15 mouse cellular contexts compared by ENCODE assay signal in the genomic region with DNA sequence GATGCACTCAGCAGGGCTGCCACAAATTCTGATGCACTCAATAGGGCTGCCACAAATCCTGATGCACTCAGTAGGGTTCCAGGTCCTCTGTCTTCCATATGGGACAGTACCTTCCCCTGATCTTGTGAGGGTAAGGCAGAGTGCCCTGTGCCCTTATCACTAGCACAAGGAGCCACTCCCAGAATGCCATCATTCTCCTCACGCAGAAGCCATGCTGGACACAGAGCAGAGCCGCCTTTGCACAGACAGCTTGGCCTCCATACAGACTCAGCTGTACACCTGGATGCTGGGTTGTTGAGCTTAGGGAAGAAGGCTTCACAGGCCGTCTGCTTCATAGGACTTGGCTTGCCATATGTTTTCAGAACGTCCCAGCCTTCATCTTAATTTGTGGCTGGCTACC.
A peak's percentile ranks its signal among the peaks of the same experiment; 100 is the strongest.
DNase-seq lines count a peak whose midpoint lies in the region; ATAC-seq and TF ChIP-seq lines count a peak whose summit lies in the region.
"Had no signal": no experiment of that assay in that cellular context is flagged by ENCODE, and none has a peak within 500 bp of the region (broad histone marks: within the 10 kb centered on the region; RNA-seq: fewer than 3 reads in every experiment).

No protein-coding gene starts in this region.

- no peaks in the 10 kb centered on the region for H3K9me3 ChIP-seq in ES-E14 (ENCODE audit: control insufficient read depth, insufficient read depth, low read depth, low read length)
- H3K9me3 ChIP-seq in forebrain, embryonic 11.5 days (ENCODE audit: control insufficient read depth, low read length), result no peaks in the 10 kb centered on the region
- no peaks in the 10 kb centered on the region for H3K9me3 ChIP-seq in hindbrain, embryonic 14.5 days (ENCODE audit: control insufficient read depth, low read length)
- H3K9me3 ChIP-seq in midbrain, embryonic 15.5 days, result no peaks in the 10 kb centered on the region
- H3K9me3 ChIP-seq: limb, embryonic 15.5 days had no signal

- intact Hi-C loops in gastrocnemius, adult 2 months (cut with DNase I), result no loop called here

- 0 out of 2 replicates have a peak overlapping the region, but pooled peaks have one; percentile 10 for H3K9ac ChIP-seq in ES-E14 (ENCODE audit: insufficient read depth, low read depth, low read length, poor library complexity, severe bottlenecking)
- peak overlapping the region; percentile 42 for H3K9ac ChIP-seq in forebrain, embryonic 11.5 days (ENCODE audit: low read length)
- peak overlapping the region; percentile 17; the same call in 1 of the 2 replicates for H3K9ac ChIP-seq in hindbrain, embryonic 14.5 days
- 0 out of 2 replicates have a peak overlapping the region, but pooled peaks have one; percentile 18 for H3K9ac ChIP-seq in midbrain, embryonic 15.5 days
- H3K9ac ChIP-seq: limb, embryonic 15.5 days had no signal

- H3K4me3 ChIP-seq in ES-E14 (ENCODE audit: insufficient read depth in 1 of 2, low read depth in 1 of 2, low read length in 2 of 2, poor library complexity in 1 of 2, severe bottlenecking in 1 of 2), result no peak overlapping the region
- H3K4me3 ChIP-seq in forebrain, embryonic 11.5 days (ENCODE audit: low read depth, low read length), result no peak overlapping the region
- H3K4me3 ChIP-seq in hindbrain, embryonic 14.5 days (replicated peaks; ENCODE audit: low read length), result no peak overlapping the region
- H3K4me3 ChIP-seq in midbrain, embryonic 15.5 days, result no peak overlapping the region
- H3K4me3 ChIP-seq in gastrocnemius, adult 2 months, result no peak overlapping the region
- H3K4me3 ChIP-seq: limb, embryonic 15.5 days had no signal

- H3K4me2 ChIP-seq in forebrain, embryonic 11.5 days (ENCODE audit: low read depth, low read length, severe bottlenecking), result no peak overlapping the region
- peak overlapping the region; percentile 24; the same call in 1 of the 2 replicates for H3K4me2 ChIP-seq in hindbrain, embryonic 14.5 days (replicated peaks)
- no peak overlapping the region for H3K4me2 ChIP-seq in midbrain, embryonic 15.5 days
- H3K4me2 ChIP-seq: heart, embryonic 11.5 days; limb, embryonic 15.5 days had no signal

- in situ Hi-C loops in ES-E14 (cut with MboI; ENCODE audit: low sequenced_read_pairs in 2 of 2, unreplicated experiment in 2 of 2), result no loop called here

- ATAC-seq in forebrain, embryonic 11.5 days (replicated peaks; ENCODE audit: low FRiP score), result 0 out of 2 replicates have a peak, but pooled peaks have one; percentile 6
- no peak for ATAC-seq in hindbrain, embryonic 14.5 days (ENCODE audit: low FRiP score)
- 0 out of 2 replicates have a peak, but pooled peaks have one; percentile 30 for ATAC-seq in midbrain, embryonic 15.5 days (replicated peaks)

- H3K27me3 ChIP-seq in forebrain, embryonic 11.5 days (ENCODE audit: control insufficient read depth, insufficient read depth, low read length), result peaks cover 3% of the 10 kb centered on the region; the same call in 1 of the 2 replicates
- no peaks in the 10 kb centered on the region for H3K27me3 ChIP-seq in hindbrain, embryonic 14.5 days (ENCODE audit: control insufficient read depth, insufficient read depth, low read length)
- peaks cover 3% of the 10 kb centered on the region; the same call in 1 of the 2 replicates for H3K27me3 ChIP-seq in midbrain, embryonic 15.5 days (replicated peaks)

- H3K27ac ChIP-seq in ES-E14 (ENCODE audit: insufficient read depth, low read depth, low read length, poor library complexity, severe bottlenecking), result no peak overlapping the region
- H3K27ac ChIP-seq in forebrain, embryonic 11.5 days (ENCODE audit: low read depth, low read length), result peak overlapping the region; percentile 43; the same call in 1 of the 2 replicates
- peak overlapping the region; percentile 74 for H3K27ac ChIP-seq in hindbrain, embryonic 14.5 days
- peak overlapping the region; percentile 61 for H3K27ac ChIP-seq in midbrain, embryonic 15.5 days
- no peak overlapping the region for H3K27ac ChIP-seq in gastrocnemius, adult 2 months
- H3K27ac ChIP-seq: limb, embryonic 15.5 days had no signal

- TF ChIP-seq CTCF in gastrocnemius, adult 2 months (IDR thresholded peaks at IDR 0.05), result no peak

- no peaks in the 10 kb centered on the region for H3K36me3 ChIP-seq in ES-E14 (ENCODE audit: control insufficient read depth, insufficient read depth, low read length, poor library complexity, severe bottlenecking)
- no peaks in the 10 kb centered on the region for H3K36me3 ChIP-seq in forebrain, embryonic 11.5 days (ENCODE audit: control insufficient read depth, insufficient read depth, low read length)
- no peaks in the 10 kb centered on the region for H3K36me3 ChIP-seq in hindbrain, embryonic 14.5 days (replicated peaks; ENCODE audit: control insufficient read depth, insufficient read depth)
- no peaks in the 10 kb centered on the region for H3K36me3 ChIP-seq in midbrain, embryonic 15.5 days (replicated peaks)
- H3K36me3 ChIP-seq: G1E; limb, embryonic 15.5 days had no signal

- H3K4me1 ChIP-seq in ES-E14 (ENCODE audit: control insufficient read depth in 2 of 2, insufficient read depth in 2 of 2, low read length in 2 of 2, poor library complexity in 1 of 2), result peaks cover 2 to 27% of the 10 kb centered on the region in 2 experiments; a peak in 2 of 4 replicates
- H3K4me1 ChIP-seq in forebrain, embryonic 11.5 days (replicated peaks; ENCODE audit: control insufficient read depth, insufficient read depth, low read length), result peaks cover 8% of the 10 kb centered on the region
- H3K4me1 ChIP-seq in hindbrain, embryonic 14.5 days (replicated peaks; ENCODE audit: control insufficient read depth, insufficient read depth, low read length), result peaks cover 17% of the 10 kb centered on the region
- H3K4me1 ChIP-seq in midbrain, embryonic 15.5 days, result peaks cover 21% of the 10 kb centered on the region
- H3K4me1 ChIP-seq: limb, embryonic 15.5 days had no signal

- 35% methylated on average over 4 of the region's 4 CpGs for WGBS in forebrain, embryonic 11.5 days
- WGBS in hindbrain, embryonic 14.5 days, result 17% methylated on average over 4 of the region's 4 CpGs
- WGBS in midbrain, embryonic 15.5 days, result 32% methylated on average over 4 of the region's 4 CpGs

- DNase-seq in ES-E14 (ENCODE audit: low read depth, low spot score), result no peak
- DNase-seq in forebrain, embryonic 11.5 days (ENCODE audit: low spot score), result no peak
- no peak for DNase-seq in hindbrain, embryonic 14.5 days (ENCODE audit: low spot score)
- no peak for DNase-seq in adrenal gland, adult 2 months
- DNase-seq in cerebellum, adult 18-20 months, result no peak
- DNase-seq in cerebellum, adult 9-10 months, result no peak
- no peak for DNase-seq in gastrocnemius, adult 2 months
- DNase-seq: cerebellum, adult 11 months; gastrocnemius, postnatal 10 days; heart, postnatal 4 days; lung, adult 2 months had no signal

TF ChIP-seq in ES-E14, 5 proteins besides CTCF, POLR2A, EP300 and RAD21:
- TF ChIP-seq HCFC1 (IDR thresholded peaks at IDR 0.05; ENCODE audit: borderline replicate concordance, insufficient read depth, low read length) (no peak), CHD2 (IDR thresholded peaks at IDR 0.05; ENCODE audit: low read depth, low read length) (no peak)

Comparison
In these comparisons a context has a peak if more than half of its experiments do, and no peak if none do; other contexts are left out.
1. H3K27ac ChIP-seq: peak in forebrain, embryonic 11.5 days (single experiment), hindbrain, embryonic 14.5 days (single experiment) and midbrain, embryonic 15.5 days (single experiment); none in ES-E14 (single experiment) and gastrocnemius, adult 2 months (single experiment).
2. Peak in every context shown above with its lines, with median percentiles within 50 percentile points of each other: H3K9ac ChIP-seq.